Mouse (Mus musculus) megakaryocyte, embryonic 14.5 days (primary cell): ENCODE measurements around the gene 2310022B05Rik.

Source experiments
- FLI1 ChIP-seq: IDR thresholded peaks from 2 replicates; pipeline ENCODE4 v1.6.1; 2012; ENCODE audit warnings: low read length, inconsistent platforms, mixed read lengths
- GATA1 ChIP-seq: IDR thresholded peaks from 3 replicates; pipeline ENCODE4 v1.6.1; 2012; ENCODE audit warnings: mixed read lengths, low read length, inconsistent platforms, borderline replicate concordance

DNA sequence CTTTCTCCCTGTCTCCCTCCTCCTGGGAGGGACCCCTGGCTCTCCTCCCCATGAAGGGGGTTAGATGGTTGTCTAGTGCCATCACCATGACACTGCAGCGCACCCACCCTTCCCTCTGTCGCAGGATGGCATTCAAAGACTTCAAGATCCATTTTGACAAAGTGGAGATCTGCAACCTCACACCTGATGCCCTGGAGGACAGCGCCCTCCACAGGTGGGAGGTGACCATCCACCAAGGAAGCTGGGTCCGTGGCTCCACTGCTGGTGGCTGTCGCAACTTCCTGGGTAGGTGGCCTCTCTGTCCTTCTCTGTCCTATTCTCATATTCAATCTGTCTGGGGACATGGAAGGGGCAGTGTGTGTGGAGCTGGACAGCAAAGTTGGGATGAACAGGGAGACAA is 59.1 kb downstream of the 2310022B05Rik start:
- TF ChIP-seq GATA1 (no peak), FLI1 (no peak)
